Mouse (Mus musculus) midbrain, embryonic 15.5 days (tissue): ENCODE measurements at regions not wholly inside any gene's neighbourhood (a gene's known extent, or its start where the extent isn't known, plus 50 kb on each side); places are given as distances from the start of the nearest gene placed in this dataset.

ENCODE experiments used
- ATAC-seq: fragments of 200-750 bp; cut with Nextera tagmentation; replicated peaks from 2 replicates; pipeline ENCODE4 v1.8.0; 2017; ENCODE audit warnings: moderate TSS enrichment
- H3K27ac ChIP-seq: fragments of 300-500 bp; sonication (generic); 2 replicates; pipeline ENCODE4 v1.5.1; 2015; ENCODE audit warnings: mild to moderate bottlenecking, inconsistent platforms
- H3K27me3 ChIP-seq: fragments of 300-500 bp; sonication (generic); replicated peaks from 2 replicates; pipeline ENCODE4 v1.6.1; 2015; ENCODE audit warnings: inconsistent platforms
- H3K36me3 ChIP-seq: fragments of 300-500 bp; sonication (generic); replicated peaks from 2 replicates; pipeline ENCODE4 v1.6.1; 2015; ENCODE audit warnings: inconsistent platforms
- H3K4me1 ChIP-seq: fragments of 300-500 bp; sonication (generic); 2 replicates; pipeline ENCODE4 v1.6.1; 2015; ENCODE audit warnings: inconsistent platforms
- H3K4me2 ChIP-seq: fragments of 300-500 bp; sonication (generic); 2 replicates; pipeline ENCODE4 v1.6.1; 2015; ENCODE audit warnings: inconsistent platforms, mild to moderate bottlenecking, moderate library complexity
- H3K4me3 ChIP-seq: fragments of 300-500 bp; sonication (generic); 2 replicates; pipeline ENCODE4 v1.5.1; 2015; ENCODE audit warnings: mild to moderate bottlenecking, inconsistent platforms
- H3K9ac ChIP-seq: fragments of 300-500 bp; sonication (generic); 2 replicates; pipeline ENCODE4 v1.6.1; 2015; ENCODE audit warnings: mild to moderate bottlenecking, inconsistent platforms
- H3K9me3 ChIP-seq: fragments of 300-500 bp; sonication (generic); 2 replicates; pipeline ENCODE4 v1.6.1; 2016; ENCODE audit warnings: inconsistent platforms
- WGBS: fragments of 180-500 bp; shearing (Covaris S2); methylation state at CpG from one replicate; pipeline ENCODE4 v1.1.7; 2015; ENCODE audit warnings: mixed read lengths; 5-methylcytosine and 5-hydroxymethylcytosine counted together

- ATAC-seq: peak; percentile 69
- 12% methylated on average over 24 of the region's 24 CpGs for WGBS
- peaks cover 21% of the 10 kb centered on the region for H3K4me1 ChIP-seq
- no peaks in the 10 kb centered on the region for H3K36me3 ChIP-seq
- H3K4me2 ChIP-seq: peak overlapping the region; percentile 66
- H3K9ac ChIP-seq: peak overlapping the region; percentile 30
- no peaks in the 10 kb centered on the region for H3K27me3 ChIP-seq
- H3K9me3 ChIP-seq: no peaks in the 10 kb centered on the region
- H3K4me3 ChIP-seq: peak overlapping the region; percentile 36
- peak overlapping the region; percentile 82 for H3K27ac ChIP-seq
Observed at GRCm38 (mm10) chr17:15207182-15208029, 166.1 kb upstream of the Gm3448 start.

DNA sequence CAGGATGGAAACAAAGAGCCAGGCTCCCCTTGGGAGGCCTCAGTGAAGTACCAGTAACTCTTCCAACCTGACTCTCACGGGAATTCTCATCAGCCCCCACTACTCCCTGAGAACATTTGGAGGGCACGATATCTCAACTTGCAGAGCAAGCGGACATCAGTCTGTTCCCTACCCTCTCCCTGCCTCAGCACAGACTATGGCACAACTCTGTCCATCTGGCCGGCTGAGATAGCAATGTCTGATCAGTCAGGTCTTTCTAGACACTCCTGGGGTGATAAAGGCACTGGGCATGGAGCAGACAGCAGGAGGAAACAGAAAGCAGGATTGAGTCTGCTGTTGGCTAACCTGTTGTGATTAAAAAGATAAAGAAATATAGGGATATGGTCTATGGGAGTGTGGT lies 164.5 kb upstream of the Gm3448 start:
- Histone ChIP-seq H3K9ac (no peak overlapping the region), H3K27ac (no peak overlapping the region), H3K4me1 (peaks cover 21% of the 10 kb centered on the region), H3K4me3 (no peak overlapping the region), H3K36me3 (no peaks in the 10 kb centered on the region), H3K9me3 (no peaks in the 10 kb centered on the region), H3K27me3 (no peaks in the 10 kb centered on the region), H3K4me2 (no peak overlapping the region)
- no peak for ATAC-seq
- WGBS: 75% methylated on average over 4 of the region's 4 CpGs

DNA sequence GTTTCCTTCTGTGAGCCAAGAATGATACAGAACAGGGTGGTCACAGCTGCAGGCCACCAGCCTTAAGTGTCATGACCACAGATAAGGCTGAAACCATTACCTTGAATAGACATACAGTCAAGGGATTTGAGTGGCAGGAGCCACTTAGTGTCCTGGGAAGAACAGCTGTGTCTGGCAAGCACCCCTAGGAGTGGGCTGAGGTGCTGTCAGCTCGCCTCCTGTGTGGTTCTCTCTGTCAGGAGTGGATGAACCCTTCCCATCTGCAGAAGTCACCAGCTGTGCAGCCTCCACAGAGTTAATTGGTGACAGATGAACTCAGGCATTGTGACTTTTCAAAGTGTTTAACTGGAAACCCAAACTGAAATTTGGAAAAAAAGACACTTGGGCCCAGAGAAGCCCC lies 163.2 kb upstream of the Gm3448 start:
- Histone ChIP-seq H3K4me3 (no peak overlapping the region), H3K9me3 (no peaks in the 10 kb centered on the region), H3K27me3 (no peaks in the 10 kb centered on the region), H3K4me2 (no peak overlapping the region), H3K4me1 (peaks cover 21% of the 10 kb centered on the region), H3K36me3 (no peaks in the 10 kb centered on the region), H3K9ac (no peak overlapping the region), H3K27ac (no peak overlapping the region)
- ATAC-seq: no peak
- WGBS: 54% methylated on average over 1 of the region's 1 CpGs

- Histone ChIP-seq H3K9ac (no peak overlapping the region), H3K4me3 (no peak overlapping the region), H3K27me3 (no peaks in the 10 kb centered on the region), H3K4me1 (peaks cover 10% of the 10 kb centered on the region), H3K9me3 (no peaks in the 10 kb centered on the region), H3K4me2 (no peak overlapping the region), H3K27ac (no peak overlapping the region), H3K36me3 (no peaks in the 10 kb centered on the region)
- ATAC-seq: peak; percentile 57
- WGBS: 28% methylated on average over 3 of the region's 3 CpGs
Observed at GRCm38 (mm10) chr17:15199235-15199634, 157.9 kb upstream of the Gm3448 start.

DNA sequence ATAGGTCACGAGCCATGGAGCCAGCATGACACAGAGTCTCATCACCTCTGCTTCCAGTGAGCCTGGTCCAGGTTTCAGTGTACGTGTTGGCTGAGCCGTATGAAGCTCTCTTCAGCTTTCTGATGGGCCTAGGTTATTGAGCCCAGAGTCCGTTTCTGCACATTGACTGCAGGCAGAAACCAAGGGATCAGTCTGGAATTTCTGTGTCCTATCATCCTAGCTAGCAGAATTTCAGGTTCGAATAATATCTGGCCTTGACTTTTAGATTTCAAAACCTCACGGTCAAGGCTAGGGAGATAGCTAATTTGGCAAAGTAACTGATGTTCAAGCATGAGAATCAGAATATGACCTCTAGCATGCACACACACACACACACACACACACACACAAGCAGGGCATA lies 156.0 kb upstream of the Gm3448 start:
- H3K4me2 ChIP-seq: no peak overlapping the region
- no peaks in the 10 kb centered on the region for H3K27me3 ChIP-seq
- ATAC-seq: no peak
- peaks cover 10% of the 10 kb centered on the region for H3K4me1 ChIP-seq
- H3K27ac ChIP-seq: no peak overlapping the region
- no peaks in the 10 kb centered on the region for H3K9me3 ChIP-seq
- whole genome bisulfite sequencing: 95% methylated on average over 6 of the region's 6 CpGs
- no peak overlapping the region for H3K4me3 ChIP-seq
- H3K36me3 ChIP-seq: no peaks in the 10 kb centered on the region
- no peak overlapping the region for H3K9ac ChIP-seq

GRCm38 (mm10) chr17:15195819-15196218 lies 154.5 kb upstream of the Gm3448 start:
- Histone ChIP-seq H3K4me3 (no peak overlapping the region), H3K9ac (no peak overlapping the region), H3K4me1 (peaks cover 10% of the 10 kb centered on the region), H3K4me2 (no peak overlapping the region), H3K9me3 (no peaks in the 10 kb centered on the region), H3K36me3 (no peaks in the 10 kb centered on the region), H3K27me3 (no peaks in the 10 kb centered on the region), H3K27ac (no peak overlapping the region)
- 91% methylated on average over 2 of the region's 2 CpGs for WGBS
- ATAC-seq: no peak

DNA sequence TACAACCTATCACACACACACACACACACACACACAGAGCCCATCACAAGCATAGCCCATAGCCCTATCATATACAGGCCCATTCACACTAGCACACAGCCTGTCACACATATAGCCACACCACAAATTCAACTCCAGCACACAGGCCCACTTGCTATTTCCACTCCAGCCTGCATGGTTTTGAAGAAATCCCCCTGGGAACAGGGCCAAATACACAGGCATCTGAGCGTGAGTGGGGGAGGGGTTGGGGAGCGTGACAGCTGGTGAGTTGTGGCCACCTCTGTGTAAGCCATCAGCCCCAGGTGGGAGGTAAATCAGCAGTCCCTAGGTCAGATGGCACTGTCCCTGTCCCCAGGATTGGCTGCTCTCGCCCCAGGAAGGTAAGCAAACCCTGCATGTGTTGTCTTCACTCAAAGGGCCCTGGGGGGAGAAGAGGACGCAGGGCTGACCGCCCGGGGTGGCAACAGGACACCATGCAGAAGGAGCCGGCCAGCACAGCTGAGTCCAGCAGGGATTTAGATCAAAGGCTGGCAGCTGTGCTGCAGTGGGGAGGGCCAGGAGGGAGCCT lies 153.6 kb upstream of the Gm3448 start:
- WGBS: 11% methylated on average over 7 of the region's 7 CpGs
- Histone ChIP-seq H3K4me1 (peaks cover 10% of the 10 kb centered on the region), H3K9ac (no peak overlapping the region), H3K4me2 (no peak overlapping the region), H3K27me3 (no peaks in the 10 kb centered on the region), H3K4me3 (no peak overlapping the region), H3K27ac (no peak overlapping the region), H3K36me3 (no peaks in the 10 kb centered on the region), H3K9me3 (no peaks in the 10 kb centered on the region)
- peak; percentile 57 for ATAC-seq

DNA sequence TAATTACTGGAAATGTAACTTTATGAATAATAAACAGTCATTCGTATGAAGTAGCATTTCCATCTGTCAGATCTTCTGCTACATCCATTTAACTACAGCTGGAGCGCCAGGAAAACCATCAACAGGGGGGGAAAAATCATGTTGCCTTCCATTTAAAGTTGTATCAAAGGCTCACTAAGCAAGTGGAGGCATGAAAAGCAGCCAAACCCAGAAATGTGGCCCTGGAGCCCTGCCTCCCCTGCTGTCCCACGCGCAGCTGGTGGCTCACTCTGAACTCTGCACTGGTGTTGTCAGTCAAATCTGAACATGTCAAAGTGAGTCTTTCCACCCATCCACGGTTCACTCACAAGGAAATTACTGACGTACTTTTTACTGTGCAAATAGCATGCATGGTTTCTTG lies 152.5 kb upstream of the Gm3448 start:
- no peak for ATAC-seq
- H3K9me3 ChIP-seq: no peaks in the 10 kb centered on the region
- H3K4me1 ChIP-seq: peaks cover 10% of the 10 kb centered on the region
- H3K9ac ChIP-seq: no peak overlapping the region
- no peaks in the 10 kb centered on the region for H3K27me3 ChIP-seq
- H3K27ac ChIP-seq: no peak overlapping the region
- WGBS: 56% methylated on average over 6 of the region's 6 CpGs
- no peak overlapping the region for H3K4me2 ChIP-seq
- H3K4me3 ChIP-seq: no peak overlapping the region
- H3K36me3 ChIP-seq: no peaks in the 10 kb centered on the region

GRCm38 (mm10) chr17:15192840-15193239 lies 151.5 kb upstream of the Gm3448 start:
- no peak overlapping the region for H3K4me2 ChIP-seq
- H3K9me3 ChIP-seq: no peaks in the 10 kb centered on the region
- no peak overlapping the region for H3K27ac ChIP-seq
- no peaks in the 10 kb centered on the region for H3K36me3 ChIP-seq
- no peaks in the 10 kb centered on the region for H3K27me3 ChIP-seq
- 62% methylated on average over 7 of the region's 7 CpGs for WGBS
- ATAC-seq: no peak
- no peak overlapping the region for H3K4me3 ChIP-seq
- H3K4me1 ChIP-seq: peaks cover 10% of the 10 kb centered on the region
- H3K9ac ChIP-seq: no peak overlapping the region

GRCm38 (mm10) chr17:15185217-15185616 lies 143.9 kb upstream of the Gm3448 start:
- ATAC-seq: peak; percentile 53; the same call in 1 of the 2 replicates
- Histone ChIP-seq H3K9me3 (no peaks in the 10 kb centered on the region), H3K27me3 (no peaks in the 10 kb centered on the region; the same call in 1 of the 2 replicates), H3K9ac (no peak overlapping the region), H3K36me3 (no peaks in the 10 kb centered on the region), H3K27ac (no peak overlapping the region), H3K4me3 (no peak overlapping the region), H3K4me1 (peaks cover 18% of the 10 kb centered on the region), H3K4me2 (no peak overlapping the region)
- 7% methylated on average over 5 of the region's 5 CpGs for WGBS

GRCm38 (mm10) chr17:15183800-15184199 lies 142.5 kb upstream of the Gm3448 start:
- ATAC-seq: no peak
- WGBS: 63% methylated on average over 6 of the region's 6 CpGs
- H3K27ac ChIP-seq: no peak overlapping the region

GRCm38 (mm10) chr17:15182105-15182504 lies 140.8 kb upstream of the Gm3448 start:
- no peaks in the 10 kb centered on the region for H3K9me3 ChIP-seq

More at GRCm38 (mm10) chr17:15183800-15184199, 142.5 kb upstream of the Gm3448 start:
- Histone ChIP-seq H3K9ac (no peak overlapping the region), H3K4me3 (no peak overlapping the region), H3K4me1 (peaks cover 26% of the 10 kb centered on the region), H3K9me3 (no peaks in the 10 kb centered on the region), H3K36me3 (no peaks in the 10 kb centered on the region), H3K4me2 (no peak overlapping the region), H3K27me3 (no peaks in the 10 kb centered on the region; the same call in 1 of the 2 replicates)

More at GRCm38 (mm10) chr17:15182105-15182504, 140.8 kb upstream of the Gm3448 start:
- Histone ChIP-seq H3K4me3 (no peak overlapping the region), H3K36me3 (no peaks in the 10 kb centered on the region), H3K9ac (no peak overlapping the region), H3K27me3 (no peaks in the 10 kb centered on the region; the same call in 1 of the 2 replicates), H3K4me1 (peaks cover 26% of the 10 kb centered on the region), H3K27ac (no peak overlapping the region), H3K4me2 (no peak overlapping the region)
- 11% methylated on average over 4 of the region's 4 CpGs for WGBS
- ATAC-seq: peak; percentile 75
